Mouse (Mus musculus): ENCODE measurements around the gene Lhfpl2.

The Lhfpl2 gene

GRCm38 (mm10) chr13:94140446-94140845 is 82.8 kb downstream of the Lhfpl2 start:
- no peak for DNase-seq (ENCODE audit: extremely low spot score)

- peak; percentile 44 for DNase-seq (ENCODE audit: extremely low spot score)
Measured at GRCm38 (mm10) chr13:94143063-94143652, 85.6 kb downstream of the Lhfpl2 start.

- DNase-seq (ENCODE audit: extremely low spot score) = no peak
Measured at GRCm38 (mm10) chr13:94144451-94144850, 86.9 kb downstream of the Lhfpl2 start.

- no peak for DNase-seq (ENCODE audit: extremely low spot score)
Measured at GRCm38 (mm10) chr13:94147257-94147656, 89.7 kb downstream of the Lhfpl2 start.

GRCm38 (mm10) chr13:94149006-94149405 is 91.4 kb downstream of the Lhfpl2 start:
- DNase-seq (ENCODE audit: extremely low spot score) = no peak

- no peak for DNase-seq (ENCODE audit: extremely low spot score)
Measured at GRCm38 (mm10) chr13:94149781-94150180, 92.2 kb downstream of the Lhfpl2 start.

GRCm38 (mm10) chr13:94151308-94151707 is 93.7 kb downstream of the Lhfpl2 start:
- no peak for DNase-seq (ENCODE audit: extremely low spot score)

- DNase-seq (ENCODE audit: extremely low spot score) = no peak
Measured at GRCm38 (mm10) chr13:94152836-94153235, 95.2 kb downstream of the Lhfpl2 start.

- no peak for DNase-seq (ENCODE audit: extremely low spot score)
Measured at GRCm38 (mm10) chr13:94153658-94154057, 96.1 kb downstream of the Lhfpl2 start.

GRCm38 (mm10) chr13:94154512-94155296 is 97.1 kb downstream of the Lhfpl2 start:
- no peak for DNase-seq (ENCODE audit: extremely low spot score)

GRCm38 (mm10) chr13:94155657-94156429 is 98.2 kb downstream of the Lhfpl2 start:
- DNase-seq (ENCODE audit: extremely low spot score) = no peak

- DNase-seq (ENCODE audit: extremely low spot score) = no peak
Measured at GRCm38 (mm10) chr13:94158864-94159477, 101.4 kb downstream of the Lhfpl2 start.

GRCm38 (mm10) chr13:94159478-94160220 is 102.1 kb downstream of the Lhfpl2 start:
- no peak for DNase-seq (ENCODE audit: extremely low spot score)

GRCm38 (mm10) chr13:94164501-94164900 is 106.9 kb downstream of the Lhfpl2 start:
- no peak for DNase-seq (ENCODE audit: extremely low spot score)

GRCm38 (mm10) chr13:94168319-94168718 is 110.7 kb downstream of the Lhfpl2 start:
- no peak for DNase-seq (ENCODE audit: extremely low spot score)

GRCm38 (mm10) chr13:94169325-94169916 is 111.8 kb downstream of the Lhfpl2 start:
- DNase-seq (ENCODE audit: extremely low spot score) = no peak

GRCm38 (mm10) chr13:94171612-94172011 is 114.0 kb downstream of the Lhfpl2 start:
- no peak for DNase-seq (ENCODE audit: extremely low spot score)

GRCm38 (mm10) chr13:94172533-94173310 is 115.1 kb downstream of the Lhfpl2 start:
- no peak for DNase-seq (ENCODE audit: extremely low spot score)

GRCm38 (mm10) chr13:94173633-94174576 is 116.3 kb downstream of the Lhfpl2 start:
- DNase-seq (ENCODE audit: extremely low spot score) = peak; percentile 54

Measured in embryo, embryonic 9.5 days (tissue).